9 mouse cellular contexts compared by ENCODE assay signal in the genomic region with DNA sequence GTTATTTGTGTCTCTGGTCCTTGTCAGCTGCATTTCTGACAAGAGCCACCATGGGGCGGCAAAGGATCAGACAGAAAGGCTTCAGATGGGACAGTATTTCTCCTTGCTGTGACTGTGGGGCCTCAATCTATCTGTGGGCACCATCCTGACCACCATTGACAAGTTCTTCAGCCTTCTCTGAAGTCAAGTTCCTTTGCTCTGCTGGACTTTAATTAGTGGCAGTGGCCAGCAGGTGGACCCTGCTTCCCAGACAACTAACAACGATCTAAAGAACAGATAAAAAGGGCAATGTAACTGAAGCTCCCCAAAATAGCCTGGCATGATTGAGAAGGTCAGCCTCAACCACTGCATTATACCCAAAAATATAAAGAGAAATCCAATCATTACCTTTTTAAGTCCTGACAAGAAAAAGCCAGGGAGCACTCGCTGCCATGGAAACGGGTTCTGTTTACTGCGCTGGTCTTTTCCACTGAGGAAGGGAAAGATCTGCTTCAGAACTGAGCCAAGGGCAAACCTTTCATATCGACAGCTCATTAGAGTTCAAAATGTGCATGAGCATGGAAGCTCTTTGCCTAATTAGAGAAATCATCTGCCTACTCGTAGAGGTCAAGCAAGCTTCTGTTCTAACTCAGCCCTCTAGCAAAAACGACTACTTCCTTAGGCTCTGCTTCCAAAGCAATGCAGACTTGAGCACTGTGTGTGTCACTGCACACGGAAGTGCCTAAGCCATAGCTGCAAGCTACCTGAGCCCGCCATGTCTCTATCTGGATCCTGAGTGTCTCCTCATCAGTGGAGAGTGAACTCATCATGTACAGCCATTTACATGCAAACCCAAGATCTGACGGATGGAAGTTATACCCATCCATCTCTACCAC.
DNase-seq lines count a peak whose midpoint lies in the region; ATAC-seq and TF ChIP-seq lines count a peak whose summit lies in the region.
"Had no signal": no experiment of that assay in that cellular context is flagged by ENCODE, and none has a peak within 500 bp of the region (broad histone marks: within the 10 kb centered on the region; RNA-seq: fewer than 3 reads in every experiment).

No protein-coding gene starts in this region.

- TF ChIP-seq EP300 in liver, postnatal 0 days (IDR thresholded peaks at IDR 0.05; ENCODE audit: low read depth): no peak

- no peak overlapping the region for H3K4me3 ChIP-seq in liver, postnatal 0 days (ENCODE audit: low read depth, low read length)
- H3K4me3 ChIP-seq in embryonic facial prominence, embryonic 11.5 days (ENCODE audit: low read depth, low read length): no peak overlapping the region
- H3K4me3 ChIP-seq: myocyte had no signal

- H3K9me3 ChIP-seq in liver, postnatal 0 days (ENCODE audit: low read length): no peaks in the 10 kb centered on the region
- H3K9me3 ChIP-seq in embryonic facial prominence, embryonic 11.5 days (replicated peaks; ENCODE audit: control insufficient read depth, low read length): no peaks in the 10 kb centered on the region

- H3K4me1 ChIP-seq in liver, postnatal 0 days (ENCODE audit: insufficient read depth): no peaks in the 10 kb centered on the region
- no peaks in the 10 kb centered on the region for H3K4me1 ChIP-seq in embryonic facial prominence, embryonic 11.5 days (ENCODE audit: control insufficient read depth, insufficient read depth, low read length)

- H3K36me3 ChIP-seq in liver, postnatal 0 days (replicated peaks; ENCODE audit: insufficient read depth, low read length): no peaks in the 10 kb centered on the region
- H3K36me3 ChIP-seq in embryonic facial prominence, embryonic 11.5 days (replicated peaks; ENCODE audit: control insufficient read depth, insufficient read depth, low read depth, low read length): no peaks in the 10 kb centered on the region

- TF ChIP-seq CTCF in liver, postnatal 0 days (IDR thresholded peaks at IDR 0.05; ENCODE audit: low read depth): peak; percentile 48

- no peak overlapping the region for H3K9ac ChIP-seq in liver, postnatal 0 days (replicated peaks)
- no peak overlapping the region for H3K9ac ChIP-seq in embryonic facial prominence, embryonic 11.5 days (replicated peaks; ENCODE audit: low read length)

- no peak overlapping the region for H3K27ac ChIP-seq in liver, postnatal 0 days (ENCODE audit: low read depth)
- no peak overlapping the region for H3K27ac ChIP-seq in embryonic facial prominence, embryonic 11.5 days (replicated peaks; ENCODE audit: low read depth, low read length)

- no peaks in the 10 kb centered on the region for H3K27me3 ChIP-seq in liver, postnatal 0 days (ENCODE audit: insufficient read depth, low read length)
- no peaks in the 10 kb centered on the region for H3K27me3 ChIP-seq in embryonic facial prominence, embryonic 11.5 days (ENCODE audit: control insufficient read depth, insufficient read depth, low read length)

- no peak for ATAC-seq in liver, postnatal 0 days
- no peak for ATAC-seq in embryonic facial prominence, embryonic 11.5 days (replicated peaks; ENCODE audit: insufficient number of reproducible peaks, low FRiP score, low TSS enrichment, low read depth)

- intact Hi-C loops in gastrocnemius, postnatal 14 days (cut with DNase I; ENCODE audit: low total_unique reads): no loop called here

- no peak for DNase-seq in liver, postnatal 0 days
- no peak for DNase-seq in liver
- DNase-seq in adrenal gland, postnatal 36 days: peak; percentile 30 to 38
- DNase-seq in embryonic facial prominence, embryonic 11.5 days (ENCODE audit: low spot score): peak; percentile 22
- DNase-seq in layer of hippocampus, postnatal 14 days (ENCODE audit: low spot score in 2 of 2): peak; percentile 42 to 45
- peak; percentile 50 for DNase-seq in right cerebral cortex, postnatal 4 days
- DNase-seq in gastrocnemius, postnatal 14 days: no peak
- no peak for DNase-seq in urinary bladder, adult 2 months (ENCODE audit: low spot score)

- H3K4me2 ChIP-seq in liver, postnatal 0 days (ENCODE audit: low read depth, low read length): no peak overlapping the region
- no peak overlapping the region for H3K4me2 ChIP-seq in embryonic facial prominence, embryonic 11.5 days (ENCODE audit: low read depth, low read length)

- WGBS in liver, postnatal 0 days (ENCODE audit: insufficient replicate concordance): 62% methylated on average over 11 of the region's 11 CpGs
- 72% methylated on average over 11 of the region's 11 CpGs for WGBS in embryonic facial prominence, embryonic 11.5 days

Comparison
In these comparisons a context has a peak if more than half of its experiments do, and no peak if none do; other contexts are left out.
1. DNase-seq: peak in adrenal gland, postnatal 36 days (2 of 2), embryonic facial prominence, embryonic 11.5 days (single experiment), layer of hippocampus, postnatal 14 days (2 of 2) and right cerebral cortex, postnatal 4 days (single experiment); none in liver, postnatal 0 days (single experiment), liver (single experiment), gastrocnemius, postnatal 14 days (single experiment) and urinary bladder, adult 2 months (single experiment).